Mouse (Mus musculus) kidney, postnatal 10 days (tissue): ENCODE measurements around the gene Hspa2.
A peak's percentile ranks its signal among the peaks of the same experiment; 100 is the strongest.

Experiments
- DNase-seq: peaks from one replicate; pipeline ENCODE4 v3.0.0; 2021; ENCODE audit warnings: mixed read lengths

Hspa2 gene

DNA sequence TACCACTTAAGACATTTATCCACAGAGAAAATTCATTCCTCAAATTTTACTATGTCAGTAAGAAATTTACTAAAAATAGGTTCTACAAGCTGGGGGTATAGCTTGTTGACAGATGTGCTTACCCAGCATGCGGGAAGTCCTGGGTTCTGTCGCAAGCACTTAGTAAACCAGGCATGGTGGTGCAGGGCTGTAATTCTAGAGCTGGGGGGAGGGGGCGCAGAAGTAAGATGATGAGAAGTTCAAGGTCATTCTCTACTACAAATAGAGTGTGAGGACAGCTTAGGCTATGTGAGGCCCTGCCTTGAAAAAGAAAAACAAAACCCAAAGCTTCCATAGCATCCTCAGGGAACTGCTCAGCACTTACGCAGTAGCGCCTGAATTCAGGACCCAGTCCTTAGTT, 25.4 kb upstream of the Hspa2 start:
- no peak for DNase-seq

- DNase-seq, result no peak
These were observed 23.8 kb upstream of the Hspa2 start for GRCm38 (mm10) chr12:76380151-76380550.

DNA sequence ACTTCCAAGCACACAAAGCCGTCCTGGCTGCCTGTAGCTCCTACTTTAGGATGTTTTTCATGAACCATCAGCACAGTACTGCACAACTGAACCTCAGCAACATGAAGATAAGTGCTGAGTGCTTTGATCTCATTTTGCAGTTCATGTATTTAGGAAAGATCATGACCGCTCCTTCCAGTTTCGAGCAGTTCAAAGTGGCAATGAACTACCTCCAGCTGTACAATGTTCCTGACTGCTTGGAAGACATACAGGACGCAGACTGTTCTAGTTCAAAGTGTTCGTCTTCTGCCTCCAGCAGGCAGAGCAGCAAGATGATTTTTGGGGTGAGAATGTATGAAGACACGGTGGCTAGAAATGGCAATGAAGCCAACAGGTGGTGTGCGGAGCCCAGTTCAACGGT, 18.6 kb upstream of the Hspa2 start:
- DNase-seq, result no peak

- no peak for DNase-seq
These were observed 15.2 kb upstream of the Hspa2 start for GRCm38 (mm10) chr12:76388794-76389193.

DNA sequence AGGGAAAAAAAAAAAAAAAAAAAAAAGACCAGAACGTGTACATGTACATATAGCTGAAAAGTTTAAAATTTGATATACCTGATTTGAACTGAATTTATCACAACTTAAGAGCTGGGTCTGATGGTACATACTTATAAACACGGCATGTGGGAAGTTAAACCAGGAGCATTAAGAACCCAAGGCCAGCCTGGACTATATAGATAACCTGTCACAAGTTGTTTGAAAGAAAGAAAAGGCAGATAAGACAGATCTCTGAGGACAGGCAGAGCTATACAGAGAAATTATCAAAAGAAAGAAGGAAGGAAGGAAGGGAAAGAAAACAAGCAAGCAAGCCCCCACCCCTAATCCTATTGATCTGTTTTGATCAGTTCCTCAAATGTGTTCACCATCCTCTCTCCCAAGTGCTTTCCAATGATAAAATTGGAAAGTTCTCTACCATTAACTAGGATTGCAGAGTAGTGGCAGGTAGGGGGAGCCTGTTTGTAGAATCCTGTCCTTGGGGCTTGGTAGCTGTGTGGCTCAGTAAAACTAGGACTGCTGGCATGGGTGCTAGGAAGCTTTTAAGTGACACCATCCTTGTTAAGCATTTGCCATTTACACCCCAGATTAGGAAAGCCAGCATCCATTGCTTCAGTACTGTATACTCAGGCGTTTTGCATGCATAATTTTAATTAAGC, 12.2 kb upstream of the Hspa2 start:
- DNase-seq, result no peak

DNA sequence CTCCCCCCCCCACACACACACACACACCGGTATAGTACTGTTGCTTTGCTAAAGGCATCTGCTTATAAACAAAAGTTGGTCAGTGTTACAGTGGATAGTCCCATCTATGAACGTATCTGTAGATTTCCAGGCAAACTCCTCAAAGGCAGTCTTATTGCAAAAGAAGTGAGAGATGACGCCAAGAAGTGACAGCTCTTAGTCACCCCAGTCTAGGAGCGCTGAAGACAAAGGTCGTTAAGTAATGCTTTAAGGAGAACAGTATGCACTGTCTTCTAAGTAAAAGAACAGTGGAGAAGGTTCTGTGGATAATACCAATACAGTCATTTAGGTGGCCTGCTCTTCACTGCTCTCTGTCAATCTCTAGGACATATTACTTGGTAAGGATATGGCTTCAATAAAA, 11.0 kb upstream of the Hspa2 start:
- no peak for DNase-seq

DNA sequence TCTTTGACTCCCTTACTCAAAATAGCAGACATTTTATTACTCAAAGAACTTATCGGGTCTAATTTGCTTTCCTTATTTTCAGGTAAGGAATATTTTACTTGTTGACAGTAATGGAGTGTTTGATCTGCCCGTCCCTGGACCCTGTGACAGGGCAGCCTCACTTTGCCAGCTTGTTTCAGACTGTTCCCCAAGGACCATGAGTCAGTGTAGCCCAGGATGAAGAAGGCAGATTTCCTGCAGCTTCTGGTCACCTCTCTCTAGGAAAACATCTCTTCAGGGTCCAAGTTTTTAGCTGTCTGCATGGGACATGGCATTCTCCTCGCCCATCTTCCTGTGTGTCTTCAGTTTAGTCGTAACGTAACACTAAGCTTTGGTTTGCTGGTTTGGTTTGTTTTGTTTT, 6.7 kb upstream of the Hspa2 start:
- no peak for DNase-seq

DNA sequence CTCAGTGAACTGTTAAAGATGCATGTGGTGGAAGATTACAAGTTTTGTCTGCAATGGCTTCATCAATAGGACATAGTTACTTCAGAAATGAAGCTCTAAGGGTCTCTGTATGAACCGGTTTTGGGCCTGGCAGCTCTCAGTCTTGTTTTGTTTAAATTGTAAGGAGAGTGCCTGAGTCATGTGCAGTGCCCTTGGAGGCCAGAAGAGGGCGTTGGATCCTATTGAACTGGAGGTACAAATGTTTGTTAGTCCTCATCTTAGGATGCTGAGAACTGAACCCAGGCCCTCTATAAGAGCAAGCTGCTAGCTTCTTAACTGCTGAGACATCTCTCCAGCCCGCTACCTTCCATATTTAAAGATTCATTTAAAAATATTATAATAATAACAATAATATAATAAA, 2.3 kb upstream of the Hspa2 start:
- no peak for DNase-seq

DNA sequence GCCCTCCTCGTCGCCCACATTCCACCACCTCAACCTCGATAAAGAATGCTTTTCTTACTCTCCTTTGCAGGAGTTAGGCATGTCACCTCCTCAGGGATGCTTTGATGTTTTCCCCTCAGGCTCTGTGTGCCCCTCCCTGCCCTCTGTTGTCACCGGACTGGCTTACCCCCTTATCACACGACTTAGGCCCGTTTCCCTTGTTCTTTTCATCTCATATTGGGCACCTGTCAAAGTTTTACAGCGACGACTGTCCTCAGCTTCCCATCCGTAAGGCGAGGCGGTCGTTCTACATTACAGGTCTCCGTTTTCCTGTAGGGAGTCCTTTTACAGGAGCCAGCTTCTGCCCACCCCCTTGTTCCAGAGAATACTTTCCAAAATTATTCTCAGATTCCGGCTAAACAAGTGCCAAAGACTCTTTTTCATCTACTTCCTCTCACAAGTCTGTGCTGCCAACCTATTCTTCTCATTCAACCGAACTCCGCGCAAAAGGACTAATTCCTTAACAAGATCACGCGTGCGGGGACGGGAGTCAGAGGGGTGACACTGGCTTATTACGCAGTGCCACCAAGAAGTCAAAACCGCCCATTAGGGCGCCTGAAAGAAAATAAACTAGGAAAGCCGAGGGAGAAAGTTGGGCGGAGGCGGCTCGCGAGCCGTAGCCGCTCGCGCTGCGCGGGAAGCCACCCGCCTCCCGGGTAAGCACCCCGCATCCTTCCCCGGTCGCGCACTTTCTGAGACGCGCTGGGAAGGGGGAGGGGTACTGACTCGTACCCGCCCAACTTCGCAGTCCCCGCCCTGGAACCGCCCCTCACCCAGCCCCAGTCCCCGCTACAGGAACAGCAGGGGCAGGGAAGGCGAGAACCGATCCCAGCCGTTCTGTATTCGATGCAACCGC, 738 bp upstream of the Hspa2 start:
- DNase-seq, result peak; percentile 95

GRCm38 (mm10) chr12:76404836-76405182, 833 bp downstream of the Hspa2 start:
- no peak for DNase-seq

GRCm38 (mm10) chr12:76405183-76405970, 1.4 kb downstream of the Hspa2 start:
- DNase-seq, result peak; percentile 45

DNA sequence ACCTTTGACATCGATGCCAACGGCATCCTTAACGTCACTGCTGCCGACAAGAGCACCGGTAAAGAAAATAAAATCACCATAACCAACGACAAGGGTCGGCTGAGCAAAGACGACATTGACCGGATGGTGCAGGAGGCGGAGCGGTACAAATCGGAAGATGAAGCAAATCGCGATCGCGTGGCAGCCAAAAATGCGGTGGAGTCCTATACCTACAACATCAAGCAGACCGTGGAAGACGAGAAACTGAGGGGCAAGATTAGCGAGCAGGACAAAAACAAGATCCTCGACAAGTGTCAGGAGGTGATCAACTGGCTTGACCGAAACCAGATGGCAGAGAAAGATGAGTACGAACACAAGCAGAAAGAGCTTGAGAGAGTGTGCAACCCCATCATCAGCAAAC, 2.0 kb downstream of the Hspa2 start:
- peak; percentile 17 for DNase-seq

DNA sequence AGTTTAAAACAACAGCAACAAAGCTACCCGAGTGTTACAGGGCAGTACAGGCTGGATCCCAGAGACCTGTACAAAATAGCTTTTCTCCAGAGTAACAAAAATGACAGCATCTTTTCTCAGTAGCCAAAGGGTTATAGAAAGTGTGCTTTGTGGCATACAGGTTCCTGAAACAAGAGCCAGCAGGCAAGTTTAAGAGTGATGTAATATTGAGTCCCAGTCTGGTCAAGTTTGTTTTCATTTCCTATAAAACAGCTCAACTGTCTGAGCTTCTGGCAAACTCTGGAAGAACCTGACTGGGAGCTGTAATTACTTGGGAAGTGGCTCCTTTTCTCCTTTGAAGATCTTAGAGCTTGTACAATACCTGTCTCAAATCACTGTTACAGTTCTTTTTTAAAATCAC, 3.2 kb downstream of the Hspa2 start:
- no peak for DNase-seq

GRCm38 (mm10) chr12:76409166-76409565, 5.2 kb downstream of the Hspa2 start:
- no peak for DNase-seq

- no peak for DNase-seq
These were observed 11.5 kb downstream of the Hspa2 start for GRCm38 (mm10) chr12:76415383-76416010.

DNA sequence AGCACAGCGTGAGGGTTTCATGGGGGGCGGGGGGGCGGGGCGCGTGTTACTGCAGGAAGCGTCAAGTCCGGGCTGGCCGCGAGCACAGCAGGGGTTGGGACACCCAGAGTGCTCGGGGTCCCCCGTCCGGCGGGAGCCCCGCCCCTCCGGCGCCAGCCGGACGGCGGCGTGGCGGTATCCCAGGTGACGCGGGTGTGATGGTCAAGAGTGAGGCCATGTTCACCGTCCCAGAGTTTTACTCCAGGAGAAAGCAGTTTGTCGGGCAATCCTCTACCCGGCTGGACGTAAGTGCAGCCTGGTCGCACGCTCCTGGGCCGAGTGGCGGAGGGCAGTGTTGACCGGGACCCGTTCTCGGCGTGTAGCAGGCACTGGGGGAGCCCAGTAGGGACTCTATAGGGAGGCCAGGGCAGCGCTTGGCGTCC, 13.5 kb downstream of the Hspa2 start, which contains the start of gene Ppp1r36:
Gene Ppp1r36 (plus strand): TSS at position 106 of the 422 bp plus-strand sequence.
- peak; percentile 68 for DNase-seq

- no peak for DNase-seq
These were observed 14.4 kb downstream of the Hspa2 start for GRCm38 (mm10) chr12:76418346-76418745.

DNA sequence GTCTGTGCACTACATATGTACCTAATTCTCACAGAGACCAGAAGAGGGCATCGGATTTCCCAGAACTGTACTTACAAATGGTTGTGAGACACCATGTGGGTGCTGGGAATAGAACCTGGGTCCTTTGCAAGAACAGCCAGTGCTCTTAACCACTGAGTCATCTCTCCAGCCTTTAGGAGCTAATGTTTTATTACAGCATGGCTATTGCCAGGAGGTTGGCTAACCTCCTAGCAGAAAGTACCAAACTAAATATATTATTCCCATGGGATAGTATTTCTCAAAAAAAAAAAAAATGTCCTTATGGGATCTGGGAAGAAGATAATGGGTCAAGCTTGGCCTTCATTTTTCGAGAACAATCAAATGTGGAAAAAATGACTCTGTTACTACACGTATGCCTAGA, 21.3 kb downstream of the Hspa2 start:
- no peak for DNase-seq

DNA sequence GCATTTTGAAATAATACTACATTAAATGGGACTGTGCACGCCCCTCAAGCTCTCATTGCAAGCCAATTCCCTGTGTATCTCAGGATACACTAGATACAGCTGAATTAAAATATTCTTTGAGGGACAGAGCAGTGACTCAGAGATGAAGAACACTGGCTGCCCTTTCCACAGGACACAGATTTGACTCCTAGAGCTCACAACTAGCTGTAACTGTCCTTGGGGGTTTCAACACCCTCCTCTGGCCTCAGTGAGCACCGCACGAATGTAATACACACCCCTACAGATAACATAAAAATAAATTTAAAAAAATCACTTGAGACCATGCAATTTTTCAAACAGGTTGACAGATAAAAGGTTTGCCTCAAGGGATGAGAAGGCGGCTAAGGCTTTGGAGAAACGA, 23.6 kb downstream of the Hspa2 start:
- no peak for DNase-seq

GRCm38 (mm10) chr12:76430879-76431406, 27.0 kb downstream of the Hspa2 start:
- DNase-seq, result no peak

DNA sequence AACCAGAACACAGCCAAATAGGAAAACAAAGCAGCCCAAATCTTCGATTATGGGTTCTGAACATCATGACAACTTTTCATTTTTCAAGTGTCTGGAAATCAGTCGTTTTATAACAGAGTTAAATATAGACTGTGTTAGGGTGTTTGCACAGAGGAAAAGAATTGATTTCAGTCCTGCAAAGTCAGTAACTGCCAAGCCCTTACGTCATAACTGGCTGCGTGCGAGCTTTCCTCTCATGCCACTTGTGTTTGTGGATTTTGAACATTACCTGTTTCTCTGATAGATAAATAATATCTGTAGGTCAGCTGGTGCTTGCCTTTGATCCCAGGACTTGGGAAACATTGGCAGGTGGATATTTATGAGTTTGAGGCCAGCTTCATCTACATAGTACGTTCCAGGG, 27.5 kb downstream of the Hspa2 start:
- DNase-seq, result no peak

- DNase-seq, result no peak
These were observed 30.1 kb downstream of the Hspa2 start for GRCm38 (mm10) chr12:76434111-76434510.

DNA sequence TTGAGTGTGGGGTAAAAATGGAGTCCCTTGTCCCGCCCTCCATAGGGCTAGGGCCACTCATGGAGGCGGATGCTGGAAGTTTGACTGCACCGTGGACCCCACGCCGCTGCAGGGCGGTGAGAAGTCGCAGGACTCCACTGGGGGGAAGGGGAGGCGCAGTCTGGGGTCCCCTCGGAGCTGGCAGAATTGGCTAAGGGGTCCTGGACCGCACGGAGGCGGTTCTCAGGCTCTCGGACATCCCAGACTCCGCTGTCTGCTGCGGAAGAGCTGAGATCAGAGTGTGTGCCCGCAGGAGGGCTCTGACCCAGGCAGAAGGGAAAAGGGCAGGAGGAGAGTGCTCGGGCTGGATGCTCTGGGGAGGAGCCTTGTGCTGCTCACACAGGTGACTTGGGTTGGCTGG, 31.1 kb downstream of the Hspa2 start:
- no peak for DNase-seq
